Mouse (Mus musculus) stomach, embryonic 16.5 days (tissue): ENCODE measurements at regions not wholly inside any gene's neighbourhood (a gene's known extent, or its start where the extent isn't known, plus 50 kb on each side); places are given as distances from the start of the nearest gene placed in this dataset.

Experiments used
- ATAC-seq: fragments of 200-750 bp; cut with Nextera tagmentation; 2 replicates; pipeline ENCODE4 v1.8.0; 2017; ENCODE audit warnings: moderate number of reproducible peaks, moderate TSS enrichment; ENCODE audit not compliant: insufficient read depth, low FRiP score
- H3K27ac ChIP-seq: fragments of 300-500 bp; sonication (generic); 2 replicates; pipeline ENCODE4 v1.5.1; 2014; ENCODE audit warnings: low read length
- H3K27me3 ChIP-seq: fragments of 300-500 bp; sonication (generic); 2 replicates; pipeline ENCODE4 v1.6.1; 2014; ENCODE audit warnings: low read length, control low read depth, mixed read lengths; ENCODE audit not compliant: control insufficient read depth, insufficient read depth
- H3K36me3 ChIP-seq: fragments of 300-500 bp; sonication (generic); 2 replicates; pipeline ENCODE4 v1.6.1; 2014; ENCODE audit warnings: low read length; ENCODE audit not compliant: control insufficient read depth, insufficient read depth
- H3K4me1 ChIP-seq: fragments of 300-500 bp; sonication (generic); 2 replicates; pipeline ENCODE4 v1.6.1; 2014; ENCODE audit warnings: low read length, control low read depth, mixed read lengths; ENCODE audit not compliant: control insufficient read depth, insufficient read depth
- H3K4me2 ChIP-seq: fragments of 300-500 bp; sonication (generic); 2 replicates; pipeline ENCODE4 v1.6.1; 2014; ENCODE audit warnings: low read depth, low read length, mixed read lengths
- H3K4me3 ChIP-seq: fragments of 300-500 bp; sonication (generic); replicated peaks from 2 replicates; pipeline ENCODE4 v1.5.1; 2014; ENCODE audit warnings: mild to moderate bottlenecking, low read length
- H3K9ac ChIP-seq: fragments of 300-500 bp; sonication (generic); 2 replicates; pipeline ENCODE4 v1.6.1; 2014; ENCODE audit warnings: low read length
- H3K9me3 ChIP-seq: fragments of 300-500 bp; sonication (generic); replicated peaks from 2 replicates; pipeline ENCODE4 v1.6.1; 2016; ENCODE audit warnings: low read length, control low read depth; ENCODE audit not compliant: control insufficient read depth
- WGBS: fragments of 180-500 bp; shearing (Covaris S2); extraction: QIAGEN DNeasy Blood & Tissue Kit; methylation state at CpG from one replicate; pipeline ENCODE4 v1.1.7; 2014; 5-methylcytosine and 5-hydroxymethylcytosine counted together

- ATAC-seq = no peak
- peaks cover 42% of the 10 kb centered on the region for H3K4me1 ChIP-seq
- H3K4me3 ChIP-seq = no peak overlapping the region
- H3K27me3 ChIP-seq = no peaks in the 10 kb centered on the region
- no peak overlapping the region for H3K4me2 ChIP-seq
- no peak overlapping the region for H3K27ac ChIP-seq
- 74% methylated on average over 7 of the region's 7 CpGs for WGBS
- no peaks in the 10 kb centered on the region for H3K9me3 ChIP-seq
- H3K9ac ChIP-seq = no peak overlapping the region
- H3K36me3 ChIP-seq = no peaks in the 10 kb centered on the region
Measured at GRCm38 (mm10) chr8:26809943-26810342, 167.2 kb upstream of the Zfp703 start.

- Histone ChIP-seq H3K4me3 (no peak overlapping the region), H3K36me3 (no peaks in the 10 kb centered on the region), H3K27me3 (no peaks in the 10 kb centered on the region), H3K9ac (no peak overlapping the region), H3K9me3 (no peaks in the 10 kb centered on the region), H3K4me1 (peaks cover 33% of the 10 kb centered on the region; the same call in 1 of the 2 replicates), H3K4me2 (no peak overlapping the region), H3K27ac (0 out of 2 replicates have a peak overlapping the region, but pooled peaks have one; percentile 22)
- no peak for ATAC-seq
- 60% methylated on average over 12 of the region's 12 CpGs for WGBS
Measured at GRCm38 (mm10) chr8:26811533-26812236, 165.4 kb upstream of the Zfp703 start.

- H3K4me1 ChIP-seq = peaks cover 23% of the 10 kb centered on the region; the same call in 1 of the 2 replicates
- H3K27me3 ChIP-seq = no peaks in the 10 kb centered on the region
- ATAC-seq = no peak; the same call in 1 of the 2 replicates
- H3K4me2 ChIP-seq = no peak overlapping the region
- H3K9me3 ChIP-seq = no peaks in the 10 kb centered on the region
- 71% methylated on average over 9 of the region's 9 CpGs for WGBS
- H3K27ac ChIP-seq = no peak overlapping the region
- no peak overlapping the region for H3K4me3 ChIP-seq
- H3K9ac ChIP-seq = no peak overlapping the region
- no peaks in the 10 kb centered on the region for H3K36me3 ChIP-seq
Measured at GRCm38 (mm10) chr8:26813198-26813815, 163.8 kb upstream of the Zfp703 start.

GRCm38 (mm10) chr8:26815020-26815584 lies 162.0 kb upstream of the Zfp703 start:
- Histone ChIP-seq H3K4me3 (no peak overlapping the region), H3K27ac (no peak overlapping the region), H3K36me3 (no peaks in the 10 kb centered on the region), H3K9ac (no peak overlapping the region), H3K4me1 (peaks cover 12% of the 10 kb centered on the region; the same call in 1 of the 2 replicates), H3K9me3 (no peaks in the 10 kb centered on the region), H3K27me3 (no peaks in the 10 kb centered on the region), H3K4me2 (no peak overlapping the region)
- no peak for ATAC-seq
- WGBS = 83% methylated on average over 15 of the region's 15 CpGs

GRCm38 (mm10) chr8:26816977-26817376 lies 160.1 kb upstream of the Zfp703 start:
- H3K27ac ChIP-seq = no peak overlapping the region
- 72% methylated on average over 7 of the region's 7 CpGs for WGBS

GRCm38 (mm10) chr8:26824189-26824941 lies 152.8 kb upstream of the Zfp703 start:
- Histone ChIP-seq H3K9me3 (no peaks in the 10 kb centered on the region), H3K27me3 (no peaks in the 10 kb centered on the region), H3K4me3 (no peak overlapping the region), H3K27ac (0 out of 2 replicates have a peak overlapping the region, but pooled peaks have one; percentile 3), H3K4me2 (no peak overlapping the region), H3K9ac (no peak overlapping the region), H3K4me1 (0 out of 2 replicates have a peak, but pooled peaks cover 8% of the 10 kb centered on the region), H3K36me3 (no peaks in the 10 kb centered on the region)
- no peak for ATAC-seq
- 75% methylated on average over 8 of the region's 8 CpGs for WGBS

More at GRCm38 (mm10) chr8:26816977-26817376, 160.1 kb upstream of the Zfp703 start:
- H3K4me3 ChIP-seq = no peak overlapping the region
- H3K4me1 ChIP-seq = peaks cover 9% of the 10 kb centered on the region; the same call in 1 of the 2 replicates
- no peaks in the 10 kb centered on the region for H3K9me3 ChIP-seq
- no peak overlapping the region for H3K4me2 ChIP-seq
- no peaks in the 10 kb centered on the region for H3K27me3 ChIP-seq
- H3K9ac ChIP-seq = no peak overlapping the region
- ATAC-seq = no peak
- no peaks in the 10 kb centered on the region for H3K36me3 ChIP-seq

- Histone ChIP-seq H3K4me1 (peaks cover 26% of the 10 kb centered on the region; the same call in 1 of the 2 replicates), H3K4me3 (no peak overlapping the region), H3K4me2 (no peak overlapping the region), H3K36me3 (no peaks in the 10 kb centered on the region), H3K27ac (no peak overlapping the region), H3K9ac (no peak overlapping the region), H3K27me3 (no peaks in the 10 kb centered on the region), H3K9me3 (no peaks in the 10 kb centered on the region)
- WGBS = 28% methylated on average over 10 of the region's 10 CpGs
- ATAC-seq = peak; percentile 9; the same call in 1 of the 2 replicates
Measured at GRCm38 (mm10) chr8:26828311-26828909, 148.7 kb upstream of the Zfp703 start.

GRCm38 (mm10) chr8:26829313-26829712 lies 147.8 kb upstream of the Zfp703 start:
- Histone ChIP-seq H3K4me3 (no peak overlapping the region), H3K9ac (no peak overlapping the region), H3K27ac (no peak overlapping the region), H3K27me3 (no peaks in the 10 kb centered on the region), H3K4me2 (no peak overlapping the region), H3K9me3 (no peaks in the 10 kb centered on the region), H3K4me1 (peaks cover 32% of the 10 kb centered on the region; the same call in 1 of the 2 replicates), H3K36me3 (no peaks in the 10 kb centered on the region)
- ATAC-seq = no peak
- WGBS = 63% methylated on average over 4 of the region's 4 CpGs
